Mouse (Mus musculus): Measurements from ENCODE around the gene Gm17349.
"Not testable (repeated sequence)": the region's sequence is repeated elsewhere in the genome, so short reads cannot be mapped to it uniquely, and the experiment has no call there.

The Gm17349 gene

GRCm38 (mm10) chr15:99718461-99719021 is 13.3 kb upstream of the Gm17349 start:
- DNase-seq (ENCODE audit: low read depth in 2 of 2, low spot score in 2 of 2): no peak

GRCm38 (mm10) chr15:99717386-99718334 is 12.4 kb upstream of the Gm17349 start, which contains the start of gene Gpd1:
TSS of gene Gpd1 (plus strand) at chr15:99717515.
- no peak for DNase-seq (ENCODE audit: low read depth in 2 of 2, low spot score in 2 of 2)

GRCm38 (mm10) chr15:99716814-99717213 is 11.5 kb upstream of the Gm17349 start:
- DNase-seq (ENCODE audit: low read depth in 2 of 2, low spot score in 2 of 2): no peak

GRCm38 (mm10) chr15:99715982-99716746 is 10.9 kb upstream of the Gm17349 start:
- no peak for DNase-seq (ENCODE audit: low read depth in 2 of 2, low spot score in 2 of 2)

GRCm38 (mm10) chr15:99715361-99715865 is 10.1 kb upstream of the Gm17349 start:
- DNase-seq (ENCODE audit: low read depth in 2 of 2, low spot score in 2 of 2): no peak

- peak; percentile 55 to 68 for DNase-seq (ENCODE audit: low read depth in 2 of 2, low spot score in 2 of 2)
These were observed 9.6 kb upstream of the Gm17349 start for GRCm38 (mm10) chr15:99714858-99715257.

GRCm38 (mm10) chr15:99714206-99714605 is 8.9 kb upstream of the Gm17349 start:
- no peak for DNase-seq (ENCODE audit: low read depth in 2 of 2, low spot score in 2 of 2)

GRCm38 (mm10) chr15:99713569-99713968 is 8.3 kb upstream of the Gm17349 start:
- DNase-seq (ENCODE audit: low read depth in 2 of 2, low spot score in 2 of 2): no peak

- no peak for DNase-seq (ENCODE audit: low read depth in 2 of 2, low spot score in 2 of 2)
These were observed 7.6 kb upstream of the Gm17349 start for GRCm38 (mm10) chr15:99712666-99713559.

- DNase-seq (ENCODE audit: low read depth in 2 of 2, low spot score in 2 of 2): no peak
These were observed 6.2 kb upstream of the Gm17349 start for GRCm38 (mm10) chr15:99711491-99711890.

- DNase-seq (ENCODE audit: low read depth in 2 of 2, low spot score in 2 of 2): no peak
These were observed 5.2 kb upstream of the Gm17349 start for GRCm38 (mm10) chr15:99710221-99711190.

GRCm38 (mm10) chr15:99708176-99708575 is 2.9 kb upstream of the Gm17349 start:
- DNase-seq (ENCODE audit: low read depth in 2 of 2, low spot score in 2 of 2): no peak

- no peak for DNase-seq (ENCODE audit: low read depth in 2 of 2, low spot score in 2 of 2)
These were observed 409 bp downstream of the Gm17349 start for GRCm38 (mm10) chr15:99704881-99705280.

GRCm38 (mm10) chr15:99704041-99704681 is 1.1 kb downstream of the Gm17349 start:
- DNase-seq (ENCODE audit: low read depth in 2 of 2, low spot score in 2 of 2): no peak

- no peak for DNase-seq (ENCODE audit: low read depth in 2 of 2, low spot score in 2 of 2)
These were observed 1.6 kb downstream of the Gm17349 start for GRCm38 (mm10) chr15:99703676-99704040.

- no peak for DNase-seq (ENCODE audit: low read depth in 2 of 2, low spot score in 2 of 2)
These were observed 2.2 kb downstream of the Gm17349 start for GRCm38 (mm10) chr15:99703104-99703503.

- DNase-seq (ENCODE audit: low read depth in 2 of 2, low spot score in 2 of 2): peak; percentile 88 to 91
These were observed 3.0 kb downstream of the Gm17349 start, which contains the start of gene Smarcd1 for GRCm38 (mm10) chr15:99701999-99702900. TSS of gene Smarcd1 (plus strand) at chr15:99702129.

- not testable (repeated sequence) for DNase-seq (ENCODE audit: low read depth in 2 of 2, low spot score in 2 of 2)
These were observed 3.7 kb downstream of the Gm17349 start for GRCm38 (mm10) chr15:99701640-99701998.
